In genomic region chr10:80623457-80624191, GRCm38 (mm10) we compare ENCODE assay signal across 8 mouse cellular contexts. TPM values are rescaled to one million over a fixed set of nuclear protein-coding genes. Genes with fewer than 3 reads are reported as not detected.
DNase-seq lines count a peak whose midpoint lies in the region; ATAC-seq and TF ChIP-seq lines count a peak whose summit lies in the region.

No protein-coding gene starts in this region.

- no peak for ATAC-seq in neural tube, embryonic 13.5 days (ENCODE audit: low read depth)

- H3K4me1 ChIP-seq in heart, embryonic 10.5 days = peaks cover 69% of the 10 kb centered on the region
- H3K4me1 ChIP-seq in kidney, adult 2 months (ENCODE audit: control insufficient read depth, insufficient read depth, low read length) = peaks cover 8% of the 10 kb centered on the region; the same call in 1 of the 2 replicates
- peaks cover 8% of the 10 kb centered on the region; the same call in 1 of the 2 replicates for H3K4me1 ChIP-seq in lung, adult 2 months (ENCODE audit: control insufficient read depth, insufficient read depth, low read length)
- peaks cover 52% of the 10 kb centered on the region for H3K4me1 ChIP-seq in neural tube, embryonic 13.5 days (replicated peaks)

- H3K4me3 ChIP-seq in heart, embryonic 10.5 days = peak overlapping the region; percentile 91
- H3K4me3 ChIP-seq in kidney, adult 2 months (ENCODE audit: insufficient read depth, low read depth, low read length) = peak overlapping the region; percentile 68
- peak overlapping the region; percentile 93 for H3K4me3 ChIP-seq in lung, adult 2 months (replicated peaks; ENCODE audit: extremely low read depth, low read depth, low read length)
- peak overlapping the region; percentile 90 for H3K4me3 ChIP-seq in neural tube, embryonic 13.5 days

- no peak for TF ChIP-seq POLR2A in kidney, adult 2 months (IDR thresholded peaks at IDR 0.05; ENCODE audit: low read depth, low read length)
- TF ChIP-seq POLR2A in lung, adult 2 months (IDR thresholded peaks at IDR 0.05; ENCODE audit: borderline replicate concordance, extremely low read depth, low read depth, low read length) = peak; percentile 60; the same call in 1 of the 2 replicates

- peaks cover 7% of the 10 kb centered on the region; the same call in 1 of the 2 replicates for H3K36me3 ChIP-seq in heart, embryonic 10.5 days
- H3K36me3 ChIP-seq in kidney, adult 2 months (ENCODE audit: control insufficient read depth, insufficient read depth, low read length) = no peaks in the 10 kb centered on the region
- H3K36me3 ChIP-seq in neural tube, embryonic 13.5 days = no peaks in the 10 kb centered on the region

- no peak for TF ChIP-seq CTCF in kidney, adult 2 months (conservative IDR thresholded peaks at IDR 0.05; ENCODE audit: insufficient read depth, insufficient read length, low read depth, low read length)
- TF ChIP-seq CTCF in lung, adult 2 months (IDR thresholded peaks at IDR 0.05; ENCODE audit: insufficient read depth, low read length) = no peak

- H3K9ac ChIP-seq in neural tube, embryonic 13.5 days = peak overlapping the region; percentile 96

- DNase-seq in 416B (ENCODE audit: low read depth) (peak; percentile 80), MN1 (ENCODE audit: low spot score) (peak; percentile 58)
- peak; percentile 77 for DNase-seq in embryo, embryonic 10 days (ENCODE audit: low spot score)
- DNase-seq in heart, embryonic 10.5 days (ENCODE audit: low spot score) = peak; percentile 87
- DNase-seq in kidney, adult 2 months = peak; percentile 78
- no peak for DNase-seq in lung, adult 2 months
- DNase-seq in yolk sac, embryonic 10.5 days (ENCODE audit: low spot score) = peak; percentile 77

- H3K27me3 ChIP-seq in heart, embryonic 10.5 days (ENCODE audit: insufficient read depth, poor library complexity, severe bottlenecking) = no peaks in the 10 kb centered on the region
- no peaks in the 10 kb centered on the region for H3K27me3 ChIP-seq in kidney, adult 2 months (replicated peaks; ENCODE audit: control insufficient read depth, insufficient read depth, low read length)
- no peaks in the 10 kb centered on the region for H3K27me3 ChIP-seq in neural tube, embryonic 13.5 days

- H3K9me3 ChIP-seq in heart, embryonic 10.5 days = no peaks in the 10 kb centered on the region
- no peaks in the 10 kb centered on the region for H3K9me3 ChIP-seq in neural tube, embryonic 13.5 days

- H3K27ac ChIP-seq in heart, embryonic 10.5 days = peak overlapping the region; percentile 96
- peak overlapping the region; percentile 87 for H3K27ac ChIP-seq in kidney, adult 2 months (ENCODE audit: insufficient read depth, low read depth, low read length)
- peak overlapping the region; percentile 86 for H3K27ac ChIP-seq in neural tube, embryonic 13.5 days (replicated peaks)

- 17% methylated on average over 15 of the region's 15 CpGs for WGBS in heart, embryonic 10.5 days
- 6% methylated on average over 15 of the region's 15 CpGs for WGBS in kidney, adult 2 months
- 9% methylated on average over 15 of the region's 15 CpGs for WGBS in lung, adult 2 months
- 20% methylated on average over 15 of the region's 15 CpGs for WGBS in neural tube, embryonic 13.5 days

- peak overlapping the region; percentile 100 for H3K4me2 ChIP-seq in neural tube, embryonic 13.5 days

RNA-seq across cellular contexts. Expression of gene Csnk1g2, which starts 1.0 kb away (rescaled TPM):
- polyA plus RNA-seq in heart, embryonic 10.5 days (2016; fragmentation: Nextera tagmentation; extraction: Ambion mirVana) = 110 and 150 TPM in 2 replicates
- polyA plus RNA-seq in kidney, adult 2 months (2012; rRNA removed) = 166 and 193 TPM in 2 replicates
- 246 and 276 TPM in 2 replicates for polyA plus RNA-seq in lung, adult 2 months (2012; rRNA removed)
- polyA plus RNA-seq in neural tube, embryonic 13.5 days (2015; fragmentation: Nextera tagmentation; extraction: Ambion mirVana) = 98.0 and 110 TPM in 2 replicates

RNA-seq across cellular contexts. Expression of gene Gm49322, which starts 17.8 kb away (rescaled TPM):
- 3.1 and 3.5 TPM in 2 replicates for polyA plus RNA-seq in heart, embryonic 10.5 days (2016; fragmentation: Nextera tagmentation; extraction: Ambion mirVana)
- polyA plus RNA-seq in kidney, adult 2 months (2012; rRNA removed) = 0.91 and 1.6 TPM in 2 replicates
- polyA plus RNA-seq in lung, adult 2 months (2012; rRNA removed) = 1.6 and 2.2 TPM in 2 replicates
- polyA plus RNA-seq in neural tube, embryonic 13.5 days (2015; fragmentation: Nextera tagmentation; extraction: Ambion mirVana) = 2.8 and 3.7 TPM in 2 replicates

RNA-seq across cellular contexts. Expression of gene Adat3, which starts 20.9 kb away (rescaled TPM):
- 5.8 and 9.3 TPM in 2 replicates for polyA plus RNA-seq in heart, embryonic 10.5 days (2016; fragmentation: Nextera tagmentation; extraction: Ambion mirVana)
- polyA plus RNA-seq in kidney, adult 2 months (2012; rRNA removed) = 3.4 and 4.4 TPM in 2 replicates
- 10.0 and 14.1 TPM in 2 replicates for polyA plus RNA-seq in lung, adult 2 months (2012; rRNA removed)
- 3.0 and 4.8 TPM in 2 replicates for polyA plus RNA-seq in neural tube, embryonic 13.5 days (2015; fragmentation: Nextera tagmentation; extraction: Ambion mirVana)

RNA-seq across cellular contexts. Expression of gene Scamp4, which starts 21.0 kb away (rescaled TPM):
- polyA plus RNA-seq in heart, embryonic 10.5 days (2016; fragmentation: Nextera tagmentation; extraction: Ambion mirVana) = 97.4 and 97.9 TPM in 2 replicates
- 96.0 and 98.2 TPM in 2 replicates for polyA plus RNA-seq in kidney, adult 2 months (2012; rRNA removed)
- polyA plus RNA-seq in lung, adult 2 months (2012; rRNA removed) = 91.4 and 110 TPM in 2 replicates
- polyA plus RNA-seq in neural tube, embryonic 13.5 days (2015; fragmentation: Nextera tagmentation; extraction: Ambion mirVana) = 62.7 and 64.8 TPM in 2 replicates

RNA-seq across cellular contexts. Expression of gene Btbd2, which starts 33.2 kb away (rescaled TPM):
- 59.0 and 69.9 TPM in 2 replicates for polyA plus RNA-seq in heart, embryonic 10.5 days (2016; fragmentation: Nextera tagmentation; extraction: Ambion mirVana)
- polyA plus RNA-seq in kidney, adult 2 months (2012; rRNA removed) = 77.7 and 80.7 TPM in 2 replicates
- 87.0 and 91.3 TPM in 2 replicates for polyA plus RNA-seq in lung, adult 2 months (2012; rRNA removed)
- polyA plus RNA-seq in neural tube, embryonic 13.5 days (2015; fragmentation: Nextera tagmentation; extraction: Ambion mirVana) = 93.9 and 100.0 TPM in 2 replicates
